Mouse (Mus musculus) right cerebral cortex, adult 18-20 months (tissue): ENCODE measurements around the gene Zkscan3.

Experiments used
- DNase-seq: peaks from one replicate; pipeline ENCODE4 v3.0.0; 2022; ENCODE audit warnings: mixed read lengths

Gene Zkscan3

DNA sequence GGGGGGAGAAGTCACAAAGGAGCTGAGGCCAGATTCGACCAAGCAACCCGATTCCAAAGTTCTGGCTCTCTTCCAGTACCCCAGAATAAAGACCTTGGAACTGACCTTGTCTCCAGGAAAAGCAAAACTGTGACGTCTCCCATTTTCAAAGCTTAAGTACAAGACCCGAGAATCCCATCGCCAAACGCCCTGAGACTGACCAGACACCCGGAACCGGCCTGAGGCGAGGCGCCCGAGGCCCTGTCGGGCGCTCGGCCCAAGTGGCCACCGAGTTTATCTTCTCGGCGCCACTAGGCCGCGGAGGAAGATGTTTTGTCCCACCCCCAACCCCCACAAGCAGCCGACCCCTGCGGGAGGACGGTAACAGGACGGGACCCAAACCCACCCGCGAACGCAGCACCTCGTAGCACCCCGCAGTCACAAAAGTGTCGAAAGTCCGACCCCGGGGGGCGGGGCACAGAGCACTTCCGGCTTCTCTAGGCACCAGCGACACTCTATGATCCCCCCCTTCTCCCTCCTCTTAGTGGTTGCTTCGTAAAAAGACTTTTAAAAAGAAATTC, at the start of gene Zkscan3:
Gene Zkscan3, minus strand, starts transcription at position 469 of the 560 bp plus-strand sequence.
- peak; percentile 82 for DNase-seq

- DNase-seq: no peak
These were observed 45.5 kb upstream of the Zkscan3 start for GRCm38 (mm10) chr13:21447856-21448614.

GRCm38 (mm10) chr13:21446796-21447195, 44.2 kb upstream of the Zkscan3 start:
- no peak for DNase-seq

DNA sequence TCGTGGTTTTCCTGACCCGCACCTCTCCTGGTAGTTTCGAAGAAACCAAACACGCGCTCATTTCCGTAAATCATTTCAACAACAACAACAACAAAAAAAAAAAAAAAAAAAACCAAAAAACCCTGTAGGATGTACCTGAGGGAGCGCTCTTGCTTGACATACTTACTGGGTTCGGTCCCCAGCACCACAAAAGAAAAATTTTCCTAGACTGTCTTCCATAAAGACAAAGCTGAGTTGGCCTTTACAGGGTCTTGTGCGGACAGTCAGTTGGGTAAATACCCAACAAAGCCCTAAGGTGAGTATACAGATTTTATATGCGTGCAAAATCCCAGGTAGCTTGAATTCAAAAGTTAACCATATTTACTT, 38.6 kb upstream of the Zkscan3 start:
- DNase-seq: no peak

GRCm38 (mm10) chr13:21440503-21441206, 38.1 kb upstream of the Zkscan3 start, which contains the start of gene Pgbd1:
Gene Pgbd1, minus strand, starts transcription at chr13:21441058.
- DNase-seq: peak; percentile 81

GRCm38 (mm10) chr13:21435476-21435875, 32.9 kb upstream of the Zkscan3 start:
- DNase-seq: no peak

DNA sequence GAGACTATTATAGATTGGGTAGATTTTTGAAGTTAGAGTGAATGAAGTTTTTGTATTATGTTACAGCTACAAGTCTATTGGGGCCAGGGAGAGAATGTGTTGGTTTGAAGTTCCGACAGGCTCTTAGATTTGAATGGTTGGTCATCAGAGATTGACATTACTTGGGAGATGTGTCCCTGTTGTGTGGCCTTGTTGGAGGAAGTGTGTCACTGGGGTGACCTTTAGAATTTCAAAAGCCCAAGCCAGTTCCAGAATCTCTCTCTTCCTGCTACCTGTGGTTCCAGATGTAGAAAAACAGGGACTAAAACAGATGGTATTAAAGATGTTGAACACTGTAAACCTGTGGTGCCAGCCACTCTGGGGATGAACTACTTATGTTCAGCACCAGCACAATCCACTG, 25.1 kb upstream of the Zkscan3 start:
- no peak for DNase-seq

GRCm38 (mm10) chr13:21423301-21423700, 20.7 kb upstream of the Zkscan3 start:
- no peak for DNase-seq

- no peak for DNase-seq
These were observed 16.3 kb upstream of the Zkscan3 start for GRCm38 (mm10) chr13:21418865-21419264.

- peak; percentile 21 for DNase-seq
These were observed 14.9 kb upstream of the Zkscan3 start for GRCm38 (mm10) chr13:21417298-21418010.

DNA sequence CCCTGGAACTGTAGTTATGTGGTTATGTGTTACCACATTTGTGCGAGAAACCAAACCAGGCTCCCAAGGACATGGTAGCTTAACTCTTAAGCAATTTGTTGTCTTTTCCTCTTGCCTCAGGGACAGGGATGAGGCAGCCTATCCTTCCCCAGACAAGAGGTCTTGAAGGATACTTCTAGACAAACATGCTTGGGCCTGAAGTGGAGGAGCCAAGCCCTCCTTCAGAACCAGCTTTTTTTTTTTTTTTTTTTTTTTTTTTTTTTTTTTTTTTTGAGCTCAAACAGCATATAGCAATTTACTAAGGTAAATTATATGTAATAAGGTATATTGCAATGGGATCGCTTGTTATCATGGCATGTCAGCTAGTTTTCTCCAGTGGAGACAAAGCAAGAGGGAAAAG, 13.2 kb upstream of the Zkscan3 start:
- DNase-seq: no peak

GRCm38 (mm10) chr13:21415266-21415665, 12.7 kb upstream of the Zkscan3 start:
- DNase-seq: no peak

- DNase-seq: no peak
These were observed 12.0 kb upstream of the Zkscan3 start for GRCm38 (mm10) chr13:21414231-21415212.

- DNase-seq: no peak
These were observed 6.4 kb upstream of the Zkscan3 start for GRCm38 (mm10) chr13:21408805-21409459.

DNA sequence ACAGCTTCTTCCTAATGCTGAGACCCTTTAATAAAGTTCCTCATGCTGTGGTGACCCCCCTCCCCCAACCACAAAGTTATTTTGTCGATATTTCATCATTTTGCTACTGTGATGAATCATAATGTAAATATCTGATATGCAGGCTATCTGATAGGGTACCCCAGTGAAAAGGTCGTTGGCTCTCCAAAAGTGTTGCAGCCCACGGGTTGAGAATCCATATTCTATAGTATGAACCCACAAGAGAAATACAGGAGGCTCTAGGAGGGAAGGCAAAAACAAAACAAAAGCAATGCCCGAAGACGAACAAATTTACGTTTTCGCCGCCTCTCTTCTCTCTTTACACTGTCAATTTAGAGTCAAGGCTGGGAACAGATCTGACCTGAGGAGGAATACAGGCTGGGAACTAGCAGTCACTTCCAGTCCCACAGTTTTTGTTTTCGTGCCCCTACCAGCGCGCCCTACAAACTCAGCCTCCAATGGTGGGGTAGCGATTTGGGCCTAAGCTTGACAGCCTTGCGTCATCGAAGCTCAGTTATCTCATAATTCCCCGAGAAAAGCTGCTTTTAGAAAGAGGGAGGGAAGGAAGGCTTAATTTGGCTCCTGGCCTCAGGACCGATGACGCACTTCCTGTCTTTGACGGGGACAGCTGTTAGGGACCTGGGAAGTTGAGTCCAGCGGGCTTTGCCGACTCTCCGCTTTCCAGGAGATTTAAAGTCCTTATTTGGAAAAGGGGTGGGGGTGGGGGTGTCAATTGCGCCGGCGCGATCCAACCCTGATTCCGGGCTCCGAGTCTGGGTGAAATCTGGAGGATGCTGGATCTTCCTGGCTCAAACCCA, 5.6 kb upstream of the Zkscan3 start:
- DNase-seq: peak; percentile 92

DNA sequence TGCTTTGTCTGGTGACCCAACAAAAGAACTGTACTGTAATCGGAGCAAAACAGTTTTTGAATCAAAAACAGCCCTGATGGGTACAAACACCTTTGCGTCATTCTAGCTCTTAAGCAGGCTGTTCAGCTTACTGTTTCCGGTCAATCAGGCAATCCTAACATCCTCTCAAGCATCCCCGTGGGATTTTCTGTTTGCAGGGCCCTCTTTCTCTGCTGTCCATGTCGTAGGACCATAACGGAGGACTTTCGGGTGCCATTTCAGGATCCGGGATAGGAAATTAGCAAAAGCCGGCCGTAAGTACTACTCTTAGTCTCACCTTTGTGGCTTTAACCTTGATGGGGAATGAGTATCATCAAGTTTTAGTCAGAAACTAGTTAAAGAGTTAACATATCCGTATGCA, 4.8 kb upstream of the Zkscan3 start:
- no peak for DNase-seq

DNA sequence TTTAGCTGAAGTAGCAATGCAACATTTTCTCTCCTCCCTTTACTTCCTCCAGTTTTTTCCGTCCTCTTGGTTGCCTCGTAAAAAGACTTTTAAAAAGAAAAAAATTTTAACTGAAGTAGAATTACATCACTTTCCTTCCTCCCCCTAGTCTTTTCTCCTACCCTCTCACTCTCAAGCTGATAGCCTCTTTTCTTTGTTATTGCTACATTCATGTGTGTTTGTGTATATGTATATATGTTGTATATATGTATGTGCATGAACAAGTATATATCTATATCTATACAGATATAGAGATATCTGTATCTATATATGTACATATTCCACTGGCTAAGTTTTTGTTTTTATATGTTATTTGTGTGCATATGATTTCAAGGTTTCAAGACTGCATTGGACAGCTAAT, 293 bp upstream of the Zkscan3 start:
- DNase-seq: no peak

DNA sequence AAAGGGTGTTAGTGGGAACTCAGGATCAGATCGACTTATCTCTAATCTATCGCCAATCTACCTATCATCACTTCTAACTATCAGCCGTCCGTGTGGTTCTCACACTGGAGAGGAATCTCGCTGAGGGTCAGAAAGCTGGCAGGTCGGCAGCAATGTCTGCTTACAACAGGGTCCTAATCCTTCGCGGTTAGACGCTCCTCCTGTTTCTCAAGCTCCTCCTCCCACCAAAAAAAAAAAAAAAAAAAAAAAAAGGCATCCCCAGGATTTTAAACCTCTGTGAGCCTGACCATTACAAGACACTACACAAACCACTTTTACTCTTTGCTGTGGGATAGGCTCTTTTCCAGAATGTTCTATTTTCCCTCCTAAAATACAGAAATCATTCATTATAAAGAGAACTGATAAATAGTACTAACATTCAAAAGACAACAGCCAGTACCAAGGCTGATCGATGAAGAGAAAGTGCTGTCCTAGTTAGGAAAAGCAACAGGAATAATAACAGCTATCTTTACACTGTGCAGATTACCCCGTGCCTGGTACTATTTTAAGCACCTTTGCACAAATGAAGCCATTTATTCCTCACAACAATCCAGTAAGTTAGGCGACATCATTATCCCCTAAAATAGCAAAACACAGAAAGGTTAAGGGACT, 794 bp downstream of the Zkscan3 start:
- no peak for DNase-seq

DNA sequence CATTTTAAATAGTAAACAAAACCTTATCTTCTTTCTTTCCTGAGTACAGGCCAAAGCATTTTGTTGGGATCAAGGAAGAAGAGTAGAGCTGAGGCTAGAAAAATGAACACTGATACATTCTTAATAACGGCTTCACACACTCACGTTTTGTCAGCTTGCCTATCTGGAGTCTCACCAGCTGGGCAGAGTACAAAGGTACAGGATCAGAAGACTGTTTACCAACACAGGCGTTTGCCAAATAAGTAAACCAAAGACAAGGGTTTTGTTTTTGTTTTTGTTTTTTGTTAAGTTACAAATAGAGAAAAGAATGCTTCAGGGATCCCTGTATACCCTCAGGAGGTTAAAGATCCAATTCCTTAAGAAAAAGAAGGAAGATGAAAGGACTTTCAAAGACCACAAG, 1.4 kb downstream of the Zkscan3 start:
- DNase-seq: no peak

DNA sequence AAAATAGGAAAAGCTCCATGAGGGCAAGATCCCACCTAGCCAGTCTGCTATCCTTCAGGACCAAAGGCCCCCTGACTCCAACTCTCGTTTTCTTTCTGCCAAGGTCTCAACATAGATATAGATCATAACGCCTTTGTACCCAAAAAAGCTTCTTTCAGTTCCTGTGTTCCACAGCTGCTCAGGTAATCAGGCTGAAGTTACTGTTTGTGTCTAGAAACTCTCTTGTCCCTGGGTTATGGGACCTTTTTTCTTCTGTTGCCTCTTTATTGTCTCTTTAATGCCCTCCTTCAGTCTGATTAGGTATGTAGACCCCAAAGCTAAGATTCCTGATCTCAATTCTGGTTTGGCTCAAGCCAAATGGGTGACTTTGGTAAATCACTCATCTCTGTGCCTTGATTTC, 5.1 kb downstream of the Zkscan3 start:
- no peak for DNase-seq
